Mouse (Mus musculus) CD8-positive naive resting alpha-beta T cell, adult 2 months (primary cell): ENCODE data around the gene Cdk5rap3.

Experiments
- DNase-seq, 2 experiments: peaks; one replicate each; pipeline ENCODE4 v3.0.0; 2022; ENCODE audit warnings: low read depth in 2 of 2, low spot score in 2 of 2

Gene Cdk5rap3

GRCm38 (mm10) chr11:96861878-96862289 is 54.4 kb downstream of the Cdk5rap3 start:
- DNase-seq: peak; percentile 96 to 97

GRCm38 (mm10) chr11:96861446-96861845 is 54.9 kb downstream of the Cdk5rap3 start:
- DNase-seq: no peak

DNA sequence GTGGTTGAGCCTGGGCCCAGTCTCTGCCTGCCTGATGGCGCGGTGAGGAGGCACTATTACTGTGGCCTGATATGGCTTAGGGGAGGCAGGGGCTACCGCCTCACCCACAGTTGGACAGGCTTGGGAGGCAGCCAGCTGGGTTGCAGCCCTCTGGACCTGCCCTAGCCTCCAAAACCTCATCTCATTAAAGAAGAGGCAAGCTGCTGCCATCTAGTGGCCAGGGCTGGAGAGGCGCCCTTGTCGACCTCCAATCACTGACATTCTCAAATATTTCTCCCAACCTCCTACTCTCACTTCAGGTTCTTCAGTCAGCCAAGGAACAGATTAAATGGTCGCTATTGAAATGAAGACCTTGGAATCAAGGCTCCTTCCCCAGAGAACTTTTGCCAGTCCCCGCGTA is 55.7 kb downstream of the Cdk5rap3 start:
- peak; percentile 63 to 71 for DNase-seq

- DNase-seq: no peak
Measured at GRCm38 (mm10) chr11:96859635-96860034, 56.7 kb downstream of the Cdk5rap3 start.

DNA sequence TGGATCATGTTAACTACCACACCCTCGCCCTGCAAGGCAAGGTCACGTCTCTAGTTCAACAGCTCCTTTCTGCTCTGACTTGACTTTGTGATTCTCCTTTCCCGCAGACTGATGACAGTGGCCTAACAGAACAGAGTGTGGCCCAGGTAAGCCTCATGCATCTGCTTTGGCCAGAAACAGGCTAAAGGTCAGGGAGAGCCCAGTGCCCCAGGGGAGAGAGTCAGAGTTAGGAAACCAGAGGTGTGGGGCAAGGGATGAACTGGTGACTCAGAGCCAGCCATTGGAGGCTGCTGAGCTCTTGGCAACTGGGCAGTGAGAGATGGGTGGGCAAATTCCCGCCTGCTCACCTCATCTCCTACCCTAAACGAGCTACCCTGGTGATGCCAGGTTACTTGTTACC is 58.9 kb downstream of the Cdk5rap3 start:
- DNase-seq: no peak
